Mouse (Mus musculus) Muller cell, postnatal 12 days (primary cell): ENCODE results near the gene Arhgap42.

Source experiments
- DNase-seq: peaks from one replicate; pipeline ENCODE4 v3.0.0-alpha.2; 2015; ENCODE audit errors: inconsistent ontology term

Gene Arhgap42

GRCm38 (mm10) chr9:9037017-9037671 lies 201.8 kb downstream of the Arhgap42 start:
- DNase-seq, result no peak

- no peak for DNase-seq
These were observed 211.0 kb downstream of the Arhgap42 start for GRCm38 (mm10) chr9:9027904-9028303.

DNA sequence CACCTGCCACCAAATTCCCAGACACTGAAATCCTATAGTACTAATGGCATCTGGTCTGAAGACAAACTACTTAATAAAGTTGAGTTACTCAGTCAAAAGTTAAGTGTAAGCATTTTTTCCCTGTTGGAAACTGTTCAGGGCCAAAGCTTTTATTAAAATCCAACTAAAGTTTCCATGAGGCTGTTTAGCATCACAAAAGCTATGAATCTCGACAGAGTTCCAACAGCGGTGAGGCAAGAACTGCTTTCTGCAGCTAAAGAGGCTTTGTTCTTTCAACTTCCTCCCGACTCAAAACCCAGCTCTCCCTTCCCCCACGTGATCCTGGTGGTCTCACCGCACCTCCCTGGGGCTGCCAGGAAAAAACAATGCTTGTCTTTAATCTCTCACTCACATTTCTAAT lies 211.5 kb downstream of the Arhgap42 start:
- DNase-seq, result peak; percentile 17

- DNase-seq, result no peak
These were observed 223.8 kb downstream of the Arhgap42 start for GRCm38 (mm10) chr9:9015108-9015507.

DNA sequence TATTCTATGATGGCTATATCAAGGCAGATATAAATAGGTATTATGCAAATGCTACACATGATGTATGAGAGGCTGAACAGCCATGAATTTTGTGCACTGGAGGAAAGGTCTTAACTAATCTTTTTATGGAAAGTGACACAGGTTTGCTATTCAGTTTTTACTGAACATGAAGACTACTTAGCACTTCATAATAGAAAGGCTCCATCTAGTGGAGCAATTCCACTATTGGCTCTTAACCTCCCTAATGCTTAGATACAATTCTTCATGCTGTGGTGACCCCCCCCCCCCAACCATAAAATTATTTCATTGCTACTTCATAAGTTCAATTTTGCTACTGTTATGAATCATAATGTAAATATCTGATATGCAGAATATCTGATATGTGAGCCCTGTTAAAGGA lies 237.7 kb downstream of the Arhgap42 start:
- no peak for DNase-seq

GRCm38 (mm10) chr9:8996494-8996893 lies 242.4 kb downstream of the Arhgap42 start:
- DNase-seq, result no peak

- no peak for DNase-seq
These were observed 256.6 kb downstream of the Arhgap42 start for GRCm38 (mm10) chr9:8982315-8982714.

DNA sequence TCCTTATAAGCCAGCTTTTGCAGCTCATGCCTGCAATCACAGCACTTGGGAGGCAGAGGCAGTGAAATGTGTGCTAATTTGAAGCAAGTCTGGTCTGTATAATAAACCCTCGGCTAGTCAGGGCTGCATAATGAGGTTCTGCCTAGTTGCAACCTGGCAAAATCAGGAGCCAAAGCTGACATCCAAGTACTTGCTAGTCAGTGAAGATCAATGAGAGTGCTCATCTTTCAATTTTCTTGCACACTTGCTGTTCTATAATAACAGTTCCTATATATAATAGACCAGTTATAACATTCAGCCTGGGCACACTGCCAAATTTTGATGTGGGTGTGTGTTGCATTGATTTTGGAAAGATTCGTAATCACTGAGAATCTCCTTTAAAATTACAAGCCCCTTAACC lies 261.1 kb downstream of the Arhgap42 start:
- no peak for DNase-seq

DNA sequence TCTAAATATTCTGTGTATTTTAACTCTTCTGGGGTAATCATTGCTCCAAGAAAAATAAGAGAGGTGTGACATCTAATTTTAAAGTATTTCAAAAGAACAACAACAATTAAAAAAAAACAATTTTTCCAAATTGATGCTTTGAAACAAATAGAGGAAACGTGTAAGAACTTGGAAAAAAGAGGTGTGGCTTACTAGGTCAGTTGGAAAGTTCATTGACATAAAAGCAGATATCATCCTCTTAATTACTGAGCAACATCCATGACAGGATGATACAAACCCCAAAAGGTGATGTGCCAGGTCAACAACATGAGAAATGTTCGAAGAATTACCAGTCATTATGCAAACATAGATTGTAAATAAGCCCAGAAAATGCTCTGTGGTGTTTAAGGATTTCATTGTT lies 267.4 kb downstream of the Arhgap42 start, which contains the start of gene Gm16485:
TSS of gene Gm16485 (plus strand) at position 301 of the 400 bp plus-strand sequence.
- no peak for DNase-seq

GRCm38 (mm10) chr9:8970240-8970639 lies 268.7 kb downstream of the Arhgap42 start:
- no peak for DNase-seq

- peak; percentile 18 for DNase-seq
These were observed 274.3 kb downstream of the Arhgap42 start for GRCm38 (mm10) chr9:8964512-8965133.

DNA sequence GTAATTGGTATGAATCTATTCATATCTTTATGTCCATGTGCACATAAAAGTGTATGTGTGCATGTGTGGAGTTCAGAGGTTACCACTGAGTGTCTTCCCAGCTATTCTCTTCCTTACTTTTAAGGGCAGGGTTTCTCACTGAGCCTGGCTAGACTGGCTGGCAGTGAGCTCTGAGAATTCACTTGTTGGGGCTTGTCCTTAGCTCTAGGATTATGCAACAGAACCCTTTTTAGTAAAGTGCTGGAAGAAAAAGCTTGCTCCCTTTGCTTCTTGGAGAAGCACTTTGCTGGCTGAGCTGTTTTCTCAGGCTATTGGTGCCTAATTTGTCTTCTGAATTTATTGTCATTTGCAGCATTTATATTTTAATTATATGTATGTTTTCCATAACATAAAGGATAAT lies 285.6 kb downstream of the Arhgap42 start:
- DNase-seq, result no peak
